15 mouse cellular contexts compared by ENCODE assay signal in genomic region chr13:85430821-85431220, GRCm38 (mm10).
DNase-seq lines count a peak whose midpoint lies in the region; ATAC-seq and TF ChIP-seq lines count a peak whose summit lies in the region.
"Had no signal": no experiment of that assay in that cellular context is flagged by ENCODE, and none has a peak within 500 bp of the region (broad histone marks: within the 10 kb centered on the region; RNA-seq: fewer than 3 reads in every experiment).

No protein-coding gene starts in this region.

- WGBS in heart, adult 2 months: 65% methylated on average over 2 of the region's 2 CpGs

- H3K27me3 ChIP-seq in heart, adult 2 months (ENCODE audit: control insufficient read depth, insufficient read depth, low read length): no peaks in the 10 kb centered on the region
- no peaks in the 10 kb centered on the region for H3K27me3 ChIP-seq in C2C12 (ENCODE audit: control insufficient read depth, insufficient read depth, insufficient read length)
- H3K27me3 ChIP-seq: embryonic facial prominence, embryonic 13.5 days; heart, embryonic 13.5 days; midbrain, embryonic 12.5 days had no signal

- TF ChIP-seq EP300 in heart, adult 2 months (IDR thresholded peaks at IDR 0.05; ENCODE audit: insufficient read depth, low read depth, low read length): no peak

- no peaks in the 10 kb centered on the region for H3K79me3 ChIP-seq in C2C12 (ENCODE audit: low read depth)

- ATAC-seq in common myeloid progenitor, adult 5-6 weeks (replicated peaks; ENCODE audit: low read depth, poor library complexity, severe bottlenecking): 0 out of 2 replicates have a peak, but pooled peaks have one; percentile 15

- DNase-seq in heart, adult 2 months: no peak
- DNase-seq in heart, postnatal 10 days: no peak
- DNase-seq in 3134 (ENCODE audit: extremely low read depth, insufficient read length, low spot score): peak; percentile 44
- no peak for DNase-seq in left cerebral cortex, postnatal 14 days (ENCODE audit: low spot score in 2 of 2)
- no peak for DNase-seq in right cerebral cortex, postnatal 10 days (ENCODE audit: low spot score in 2 of 2)
- DNase-seq in frontal cortex, postnatal 36 days (ENCODE audit: low spot score in 2 of 2): no peak
- DNase-seq: adrenal gland, postnatal 36 days; cerebellum, postnatal 36 days; kidney, adult 11 months had no signal

- H3K9ac ChIP-seq in heart, adult 2 months (ENCODE audit: low read depth, low read length): no peak overlapping the region
- H3K9ac ChIP-seq: embryonic facial prominence, embryonic 13.5 days; heart, embryonic 13.5 days; liver, embryonic 14.5 days; midbrain, embryonic 12.5 days had no signal

- no peak overlapping the region for H3K4me3 ChIP-seq in heart, adult 2 months
- H3K4me3 ChIP-seq in C2C12 (ENCODE audit: insufficient read depth, poor library complexity, severe bottlenecking): no peak overlapping the region
- H3K4me3 ChIP-seq: embryonic facial prominence, embryonic 13.5 days; heart, embryonic 13.5 days; midbrain, embryonic 12.5 days had no signal

- intact Hi-C loops in heart, adult 2 months (cut with DNase I): loop anchor here (10.0 kb wide), 1 partner anchor 136 kb away; no protein-coding TSS in a partner anchor
- intact Hi-C loops in heart, postnatal 10 days (cut with DNase I): loop anchor here (10.0 kb wide), 1 partner anchor 76 kb away; no protein-coding TSS in a partner anchor
- intact Hi-C loops in left cerebral cortex, postnatal 14 days (cut with DNase I): no loop called here

- no peak for TF ChIP-seq CTCF in heart, adult 2 months (IDR thresholded peaks at IDR 0.05)
- TF ChIP-seq CTCF in C2C12 (IDR thresholded peaks at IDR 0.05; ENCODE audit: control insufficient read depth, insufficient read depth, insufficient read length): no peak

- no peak overlapping the region for H3ac ChIP-seq in C2C12 (ENCODE audit: control insufficient read depth, insufficient read length, low read depth)

- no peaks in the 10 kb centered on the region; the same call in none of the 2 replicates for H3K4me1 ChIP-seq in heart, adult 2 months (ENCODE audit: control insufficient read depth, insufficient read depth, low read length)
- H3K4me1 ChIP-seq: embryonic facial prominence, embryonic 13.5 days; heart, embryonic 13.5 days; midbrain, embryonic 12.5 days had no signal

- H3K27ac ChIP-seq in heart, adult 2 months: peak overlapping the region; percentile 15
- H3K27ac ChIP-seq: embryonic facial prominence, embryonic 13.5 days; heart, embryonic 13.5 days; liver, embryonic 14.5 days; midbrain, embryonic 12.5 days had no signal

- TF ChIP-seq POLR2A in heart, adult 2 months (IDR thresholded peaks at IDR 0.05; ENCODE audit: insufficient read depth, low read depth, low read length): no peak

- no peaks in the 10 kb centered on the region for H3K79me2 ChIP-seq in heart, adult 2 months (replicated peaks; ENCODE audit: control insufficient read depth, insufficient read depth, low read length)
- no peaks in the 10 kb centered on the region for H3K79me2 ChIP-seq in C2C12 (ENCODE audit: control insufficient read depth, insufficient read depth)

- no peaks in the 10 kb centered on the region; the same call in 1 of the 2 replicates for H3K36me3 ChIP-seq in heart, adult 2 months (ENCODE audit: control insufficient read depth, insufficient read depth, low read length)
- no peaks in the 10 kb centered on the region for H3K36me3 ChIP-seq in C2C12 (ENCODE audit: control insufficient read depth, insufficient read depth)
- H3K36me3 ChIP-seq: embryonic facial prominence, embryonic 13.5 days; heart, embryonic 13.5 days; midbrain, embryonic 12.5 days had no signal

TF ChIP-seq in C2C12, 6 proteins besides CTCF, POLR2A, EP300 and RAD21:
- TF ChIP-seq MYOG (IDR thresholded peaks at IDR 0.05; ENCODE audit: control insufficient read depth, extremely low read depth, insufficient read length): no peak
- TF ChIP-seq CEBPB (IDR thresholded peaks at IDR 0.05; ENCODE audit: low read depth): peak; percentile 26
- no peak for TF ChIP-seq MAX (IDR thresholded peaks at IDR 0.05)
- no peak for TF ChIP-seq FOSL1 (IDR thresholded peaks at IDR 0.05; ENCODE audit: insufficient read depth, low read length, poor library complexity, severe bottlenecking)
- no peak for TF ChIP-seq USF1 (IDR thresholded peaks at IDR 0.05; ENCODE audit: low read depth)
- peak; percentile 34 for TF ChIP-seq MYOD1 (IDR thresholded peaks at IDR 0.05; ENCODE audit: control insufficient read depth, insufficient read length, low read depth)
TF ChIP-seq in C2C12: peak in this region for 2.
